Mouse (Mus musculus) kidney, adult 2 months (tissue): ENCODE measurements around the gene Atp2b2.

ENCODE experiments used
- CTCF ChIP-seq: fragments of 200-500 bp; conservative IDR thresholded peaks from 2 replicates; pipeline ENCODE4 v1.5.1; 2011; ENCODE audit warnings: low read depth, mild to moderate bottlenecking, control low read depth, low read length, moderate library complexity, mixed read lengths; ENCODE audit not compliant: insufficient read depth, insufficient read length
- POLR2A ChIP-seq: fragments of 200-500 bp; IDR thresholded peaks from one replicate; pipeline ENCODE4 v1.6.1; 2011; ENCODE audit warnings: low read depth, low read length, control low read depth

GRCm38 (mm10) chr6:113992101-113992500 lies 50.3 kb downstream of the Atp2b2 start:
- TF ChIP-seq POLR2A: no peak
- no peak for TF ChIP-seq CTCF
